Mouse (Mus musculus) neural tube, embryonic 14.5 days (tissue): Measurements from ENCODE around the gene Sgce. TPM values are rescaled to one million over a fixed set of nuclear protein-coding genes. Genes with fewer than 3 reads are reported as not detected.
"Not testable (repeated sequence)": the region's sequence is repeated elsewhere in the genome, so short reads cannot be mapped to it uniquely, and the experiment has no call there.

Experiments used
- ATAC-seq: fragments of 200-750 bp; cut with Nextera tagmentation; 2 replicates; pipeline ENCODE4 v1.8.0; 2017; ENCODE audit warnings: low read depth, mild to moderate bottlenecking, moderate TSS enrichment, moderate library complexity
- H3K27ac ChIP-seq: fragments of 300-500 bp; sonication (generic); 2 replicates; pipeline ENCODE4 v1.5.1; 2014; ENCODE audit warnings: low read depth, mild to moderate bottlenecking, control low read depth, low read length, moderate library complexity, mixed read lengths
- H3K27me3 ChIP-seq: fragments of 300-500 bp; sonication (generic); 2 replicates; pipeline ENCODE4 v1.6.1; 2014; ENCODE audit warnings: low read length; ENCODE audit not compliant: control insufficient read depth, insufficient read depth
- H3K36me3 ChIP-seq: fragments of 300-500 bp; sonication (generic); 2 replicates; pipeline ENCODE4 v1.6.1; 2014; ENCODE audit warnings: low read length, mixed read lengths; ENCODE audit not compliant: control insufficient read depth, insufficient read depth
- H3K4me1 ChIP-seq: fragments of 300-500 bp; sonication (generic); 2 replicates; pipeline ENCODE4 v1.6.1; 2014; ENCODE audit warnings: low read length; ENCODE audit not compliant: control insufficient read depth, insufficient read depth
- H3K4me2 ChIP-seq: fragments of 300-500 bp; sonication (generic); 2 replicates; pipeline ENCODE4 v1.6.1; 2014; ENCODE audit warnings: mild to moderate bottlenecking, low read depth, low read length, control low read depth
- H3K4me3 ChIP-seq: fragments of 300-500 bp; sonication (generic); 2 replicates; pipeline ENCODE4 v1.5.1; 2014; ENCODE audit warnings: low read depth, low read length, control low read depth, mixed read lengths
- H3K9ac ChIP-seq: fragments of 300-500 bp; sonication (generic); replicated peaks from 2 replicates; pipeline ENCODE4 v1.6.1; 2014; ENCODE audit warnings: low read depth, mild to moderate bottlenecking, control low read depth, low read length, mixed read lengths
- H3K9me3 ChIP-seq: fragments of 300-500 bp; sonication (generic); 2 replicates; pipeline ENCODE4 v1.6.1; 2016; ENCODE audit warnings: low read length; ENCODE audit not compliant: control insufficient read depth
- WGBS: fragments of 180-500 bp; shearing (Covaris S2); extraction: QIAGEN DNeasy Blood & Tissue Kit; methylation state at CpG from one replicate; pipeline ENCODE4 v1.1.7; 2014; 5-methylcytosine and 5-hydroxymethylcytosine counted together
- polyA plus RNA-seq: library from polyadenylated mRNA; unstranded; fragments of >200 nt; fragmentation: Nextera tagmentation; extraction: Ambion mirVana; gene quantifications from 2 replicates; pipeline ENCODE4 v1.2.1, GENCODE M21; 2014

Gene Sgce
- polyA plus RNA-seq, 1 experiment from 2014 or later, result 46.0 TPM

DNA sequence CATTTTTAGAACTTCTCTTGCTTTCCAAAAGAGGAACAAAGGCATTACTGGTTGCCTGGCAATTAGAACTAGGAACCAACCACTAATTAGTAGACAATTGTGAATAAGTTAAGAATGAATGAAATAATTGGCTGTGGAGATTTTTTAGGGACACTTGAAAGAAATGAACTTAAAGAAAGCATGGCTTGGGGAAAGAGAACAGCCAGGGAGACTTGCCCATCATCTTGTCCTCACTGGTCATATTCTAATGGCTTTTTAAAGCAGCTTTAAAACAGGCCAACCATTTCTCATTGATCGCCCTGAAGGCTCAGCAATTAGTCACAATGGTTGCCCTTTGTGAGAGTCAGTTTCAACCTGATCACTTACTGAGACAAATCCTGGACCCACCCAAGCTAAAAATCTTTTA lies 69.6 kb downstream of the Sgce start:
- no peaks in the 10 kb centered on the region for H3K9me3 ChIP-seq
- H3K27me3 ChIP-seq, result no peaks in the 10 kb centered on the region
- no peaks in the 10 kb centered on the region for H3K4me1 ChIP-seq
- H3K36me3 ChIP-seq, result no peaks in the 10 kb centered on the region
- H3K4me3 ChIP-seq, result no peak overlapping the region
- ATAC-seq, result no peak
- no peak overlapping the region for H3K4me2 ChIP-seq
- WGBS, result 30% methylated on average over 1 of the region's 1 CpGs
- H3K27ac ChIP-seq, result no peak overlapping the region
- H3K9ac ChIP-seq, result no peak overlapping the region

DNA sequence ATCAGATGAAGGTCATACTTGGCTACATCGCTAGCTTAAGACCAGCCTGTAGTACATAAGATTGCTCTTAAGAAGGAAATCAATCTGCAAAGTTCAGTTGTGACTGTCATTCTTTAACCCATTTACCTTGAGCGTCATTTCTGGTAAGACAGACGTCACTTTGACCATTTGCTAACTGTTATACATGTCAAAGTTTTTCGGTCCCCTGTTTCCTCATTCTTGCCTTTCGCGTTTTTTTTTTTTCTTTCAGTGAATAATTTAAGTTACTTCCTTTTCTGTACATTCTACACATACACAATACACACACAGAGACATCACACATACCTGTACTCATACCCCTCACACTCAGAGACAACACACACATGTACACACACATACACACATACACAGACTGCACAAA lies 81.9 kb downstream of the Sgce start:
- Histone ChIP-seq H3K4me1 (no peaks in the 10 kb centered on the region), H3K4me3 (no peak overlapping the region), H3K4me2 (no peak overlapping the region), H3K9me3 (no peaks in the 10 kb centered on the region), H3K27ac (no peak overlapping the region), H3K9ac (no peak overlapping the region), H3K27me3 (no peaks in the 10 kb centered on the region), H3K36me3 (no peaks in the 10 kb centered on the region)
- ATAC-seq, result no peak
- WGBS, result 95% methylated on average over 6 of the region's 6 CpGs

DNA sequence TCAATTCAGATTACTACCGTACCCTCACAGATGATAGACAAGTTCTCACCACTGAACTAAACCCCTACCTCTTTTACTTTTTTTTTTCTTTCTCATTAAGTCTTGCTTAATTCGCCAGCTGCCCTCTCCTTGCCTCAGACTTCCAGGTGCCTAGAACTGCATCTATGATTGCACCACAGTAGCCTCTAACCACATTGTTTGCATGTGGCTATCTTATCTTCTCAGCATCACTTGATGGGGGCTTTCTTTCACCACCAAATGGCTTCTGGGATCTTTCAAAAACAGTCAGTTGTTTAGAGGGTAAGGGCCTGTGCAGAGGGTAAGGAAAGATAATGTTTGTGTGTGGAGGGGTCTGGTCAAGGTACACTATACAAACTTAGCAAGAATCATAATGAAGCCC lies 82.7 kb downstream of the Sgce start:
- no peak overlapping the region for H3K27ac ChIP-seq
- no peak overlapping the region for H3K4me3 ChIP-seq
- no peaks in the 10 kb centered on the region for H3K4me1 ChIP-seq
- H3K27me3 ChIP-seq, result no peaks in the 10 kb centered on the region
- WGBS, result 80% methylated on average over 2 of the region's 2 CpGs
- ATAC-seq, result no peak
- no peak overlapping the region for H3K4me2 ChIP-seq
- H3K9ac ChIP-seq, result no peak overlapping the region
- H3K36me3 ChIP-seq, result no peaks in the 10 kb centered on the region
- H3K9me3 ChIP-seq, result no peaks in the 10 kb centered on the region

DNA sequence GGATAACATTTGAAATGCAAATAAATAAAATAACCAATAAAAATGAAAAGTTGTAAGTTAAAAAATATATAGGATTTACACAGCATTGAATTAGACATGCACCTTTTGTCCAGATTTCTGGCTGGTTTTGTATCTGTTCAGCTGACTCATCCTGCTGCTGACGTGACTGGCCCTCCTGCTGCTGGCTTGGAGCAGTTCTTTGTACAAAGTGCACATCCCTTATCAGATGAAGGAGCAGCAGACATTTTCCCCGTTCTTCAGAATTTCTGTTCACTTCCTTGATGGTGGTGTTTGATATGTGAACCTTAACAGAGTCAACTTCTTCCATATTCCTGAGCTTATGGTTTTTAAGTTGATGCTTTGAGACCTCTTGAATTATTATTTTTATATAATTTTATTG lies 83.5 kb downstream of the Sgce start:
- ATAC-seq, result no peak
- H3K4me2 ChIP-seq, result no peak overlapping the region

DNA sequence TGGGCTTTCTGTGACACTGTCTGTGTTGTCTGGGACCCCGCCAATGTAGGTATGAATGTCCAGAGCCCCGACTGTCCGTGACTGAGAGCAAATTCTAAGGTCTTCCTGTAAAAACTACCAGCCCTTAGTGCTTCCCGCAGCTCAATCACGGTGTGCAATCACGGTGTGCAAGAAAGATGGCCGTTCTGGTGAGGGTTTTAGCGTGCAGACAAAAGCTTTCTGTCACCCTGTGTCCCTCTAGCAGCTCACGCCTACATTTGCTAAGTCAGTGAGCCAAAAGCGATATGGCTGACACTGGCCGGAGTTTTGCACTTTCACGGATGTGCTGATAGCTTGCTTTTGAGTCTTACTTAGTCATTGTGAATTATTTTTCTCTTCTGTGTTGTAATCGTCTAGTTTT lies 88.1 kb downstream of the Sgce start:
- Histone ChIP-seq H3K27me3 (no peaks in the 10 kb centered on the region), H3K9me3 (no peaks in the 10 kb centered on the region), H3K4me1 (no peaks in the 10 kb centered on the region), H3K4me2 (no peak overlapping the region), H3K4me3 (no peak overlapping the region), H3K9ac (no peak overlapping the region), H3K36me3 (no peaks in the 10 kb centered on the region), H3K27ac (no peak overlapping the region)
- ATAC-seq, result no peak
- 80% methylated on average over 13 of the region's 13 CpGs for WGBS

More for the DNA sequence above, 83.5 kb downstream of the Sgce start:
- Histone ChIP-seq H3K27ac (no peak overlapping the region), H3K4me1 (no peaks in the 10 kb centered on the region), H3K9ac (no peak overlapping the region), H3K36me3 (no peaks in the 10 kb centered on the region), H3K27me3 (no peaks in the 10 kb centered on the region), H3K9me3 (no peaks in the 10 kb centered on the region), H3K4me3 (no peak overlapping the region)
- WGBS, result 67% methylated on average over 2 of the region's 2 CpGs

DNA sequence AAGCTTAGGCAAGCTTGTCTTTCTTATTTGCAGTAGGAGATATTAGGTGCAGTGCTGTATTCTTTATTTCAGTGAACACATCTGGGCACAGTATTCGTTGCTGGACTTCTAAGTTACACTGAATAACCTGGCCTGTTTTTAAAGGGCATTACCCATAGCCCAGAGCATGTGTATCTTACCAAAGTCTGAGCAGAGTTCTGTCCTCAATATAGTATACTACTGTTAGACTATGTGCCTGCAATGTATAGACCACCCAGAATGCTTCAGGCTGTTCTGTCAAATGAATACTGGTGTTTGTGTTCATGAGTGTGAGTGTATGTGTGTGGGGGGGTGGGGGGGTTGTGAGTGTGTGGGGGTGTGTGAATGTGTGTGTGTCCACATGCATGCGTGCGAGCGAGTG lies 91.1 kb downstream of the Sgce start:
- WGBS, result 93% methylated on average over 4 of the region's 4 CpGs
- no peak overlapping the region for H3K9ac ChIP-seq
- H3K9me3 ChIP-seq, result no peaks in the 10 kb centered on the region
- no peak overlapping the region for H3K4me3 ChIP-seq
- H3K27ac ChIP-seq, result no peak overlapping the region
- ATAC-seq, result no peak
- H3K27me3 ChIP-seq, result no peaks in the 10 kb centered on the region
- H3K4me1 ChIP-seq, result no peaks in the 10 kb centered on the region
- H3K4me2 ChIP-seq, result no peak overlapping the region
- no peaks in the 10 kb centered on the region for H3K36me3 ChIP-seq

DNA sequence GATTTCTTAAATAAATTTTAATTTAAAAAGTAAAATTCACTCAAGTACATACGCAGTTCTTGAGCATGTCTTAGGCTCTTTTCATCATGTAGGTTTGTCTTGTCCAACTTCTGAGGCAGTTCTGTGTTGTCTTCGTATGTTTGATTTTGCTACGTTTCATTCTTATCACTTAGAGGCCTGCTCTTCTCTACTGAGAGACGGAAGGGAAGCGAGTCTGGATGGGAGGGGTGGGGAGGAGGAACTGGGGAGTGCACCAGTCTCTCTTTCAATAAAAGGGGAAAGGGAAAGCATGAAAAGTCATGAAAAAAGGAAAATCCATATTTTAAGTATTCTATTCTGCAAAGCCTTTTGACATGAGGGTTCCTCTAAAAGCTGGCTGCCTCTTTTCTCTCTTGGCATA lies 91.5 kb downstream of the Sgce start:
- Histone ChIP-seq H3K4me3 (no peak overlapping the region), H3K4me2 (no peak overlapping the region), H3K27me3 (no peaks in the 10 kb centered on the region), H3K9me3 (no peaks in the 10 kb centered on the region), H3K9ac (no peak overlapping the region), H3K36me3 (no peaks in the 10 kb centered on the region), H3K27ac (no peak overlapping the region), H3K4me1 (no peaks in the 10 kb centered on the region)
- ATAC-seq, result no peak
- WGBS, result 77% methylated on average over 5 of the region's 5 CpGs

DNA sequence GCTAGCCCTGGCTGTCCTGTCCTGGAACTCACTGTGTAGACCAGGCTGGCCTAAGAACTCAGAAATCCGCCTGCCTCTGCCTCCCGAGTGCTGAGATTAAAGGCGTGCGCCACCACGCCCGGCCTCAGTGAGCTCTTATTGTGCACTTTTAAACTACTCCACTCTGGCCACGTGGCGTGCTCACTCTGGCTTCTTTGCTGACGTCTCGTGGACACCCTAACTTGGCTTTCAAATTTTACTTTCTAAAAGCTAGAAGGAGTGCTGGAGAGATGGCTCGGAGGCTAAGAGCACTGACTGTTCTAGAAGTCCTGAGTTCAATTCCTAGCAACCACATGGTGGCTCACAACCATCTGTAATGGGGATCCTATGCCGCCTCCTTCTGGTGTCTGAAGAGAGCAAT lies 93.3 kb downstream of the Sgce start:
- not testable (repeated sequence) for H3K36me3 ChIP-seq, H3K27me3 ChIP-seq, H3K4me3 ChIP-seq, H3K9me3 ChIP-seq, H3K4me2 ChIP-seq, H3K9ac ChIP-seq, H3K4me1 ChIP-seq, ATAC-seq, H3K27ac ChIP-seq
- 94% methylated on average over 12 of the region's 12 CpGs for WGBS

DNA sequence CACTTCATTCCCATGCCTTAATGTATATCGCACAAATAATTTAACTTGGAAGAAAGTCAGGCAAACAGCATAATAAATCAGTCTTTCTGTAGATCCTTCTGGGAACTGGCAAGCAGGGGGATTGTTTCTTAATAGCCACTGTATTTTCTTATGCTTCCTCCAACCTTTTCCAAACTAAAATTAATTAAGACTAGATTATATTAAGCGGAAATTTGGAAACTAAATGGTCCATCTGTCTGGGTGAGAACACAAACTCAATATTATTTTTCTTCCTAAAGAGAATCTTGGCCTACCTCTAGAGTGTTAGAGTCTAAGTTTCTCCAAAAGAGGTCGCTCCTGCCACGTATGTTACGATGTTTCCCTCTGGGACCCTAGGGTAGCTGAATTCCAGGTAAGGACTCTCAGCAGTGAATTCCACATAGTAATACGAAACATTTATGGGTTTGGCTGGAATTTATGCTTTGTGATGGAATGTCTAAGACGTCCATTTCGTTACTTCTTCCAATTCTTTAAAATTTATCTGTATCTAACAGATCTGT lies 94.3 kb downstream of the Sgce start:
- Histone ChIP-seq H3K9me3 (no peaks in the 10 kb centered on the region), H3K9ac (no peak overlapping the region), H3K27ac (no peak overlapping the region), H3K27me3 (no peaks in the 10 kb centered on the region), H3K36me3 (no peaks in the 10 kb centered on the region), H3K4me3 (no peak overlapping the region), H3K4me2 (no peak overlapping the region), H3K4me1 (no peaks in the 10 kb centered on the region)
- WGBS, result 77% methylated on average over 8 of the region's 8 CpGs
- ATAC-seq, result no peak

DNA sequence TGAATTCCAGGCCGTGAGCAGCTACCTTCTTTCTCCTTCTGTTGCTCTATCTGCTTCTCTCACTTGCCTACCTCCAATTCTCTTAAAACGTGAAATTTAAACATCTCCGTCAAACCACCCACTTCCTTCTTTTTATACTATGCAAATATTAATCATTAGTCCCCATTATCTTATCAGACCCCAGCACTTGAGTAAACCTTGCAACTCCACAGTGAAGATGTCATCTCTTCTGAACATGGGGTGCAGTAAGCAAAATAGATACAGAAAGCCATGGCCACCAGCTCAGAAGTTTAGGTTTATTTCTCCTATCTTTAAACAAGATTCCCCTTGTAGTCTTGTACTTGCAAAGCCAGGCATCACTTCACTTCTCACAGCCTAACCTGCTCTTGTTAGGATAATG lies 99.7 kb downstream of the Sgce start:
- Histone ChIP-seq H3K36me3 (no peaks in the 10 kb centered on the region; the same call in 1 of the 2 replicates), H3K9me3 (no peaks in the 10 kb centered on the region), H3K27me3 (no peaks in the 10 kb centered on the region), H3K9ac (no peak overlapping the region), H3K4me2 (no peak overlapping the region), H3K4me1 (no peaks in the 10 kb centered on the region), H3K27ac (no peak overlapping the region), H3K4me3 (no peak overlapping the region)
- ATAC-seq, result no peak
- WGBS, result 91% methylated on average over 3 of the region's 3 CpGs
